In the genomic region with DNA sequence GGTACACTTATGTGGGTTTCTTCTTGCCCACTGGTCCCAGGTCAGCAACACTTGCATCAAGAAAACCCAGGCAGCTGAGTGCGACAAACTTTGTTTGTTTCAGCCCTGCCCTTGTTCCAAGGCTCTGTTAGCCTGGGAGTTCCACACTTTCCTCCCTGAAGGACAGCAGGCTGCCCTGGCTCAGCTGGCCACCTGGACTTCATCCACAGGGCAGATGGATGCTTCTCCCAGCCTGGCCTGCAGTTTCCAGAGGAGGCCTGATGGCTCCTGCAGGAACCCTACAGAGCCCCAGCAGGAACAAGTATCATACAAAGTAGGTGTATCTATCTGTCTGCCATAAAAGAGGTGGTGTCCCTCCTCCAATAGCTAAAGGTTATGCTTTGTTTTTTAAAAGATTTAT, we compare ENCODE assay signal across 26 mouse cellular contexts. TPM values are rescaled to one million over a fixed set of nuclear protein-coding genes. Genes with fewer than 3 reads are reported as not detected.
"Had no signal": no experiment of that assay in that cellular context is flagged by ENCODE, and none has a peak within 500 bp of the region (broad histone marks: within the 10 kb centered on the region; RNA-seq: fewer than 3 reads in every experiment).

No protein-coding gene starts in this region.

- H3K27me3 ChIP-seq: limb, embryonic 12.5 days; limb, embryonic 15.5 days; midbrain, embryonic 12.5 days; midbrain, embryonic 15.5 days; neural tube, embryonic 13.5 days; stomach, embryonic 15.5 days had no signal

- H3K4me3 ChIP-seq: layer of hippocampus, adult 2 months; limb, embryonic 12.5 days; limb, embryonic 15.5 days had no signal

- H3K9me3 ChIP-seq: limb, embryonic 12.5 days; limb, embryonic 15.5 days; midbrain, embryonic 12.5 days; midbrain, embryonic 15.5 days; neural tube, embryonic 13.5 days; stomach, embryonic 15.5 days had no signal

- DNase-seq: kidney, adult 2 months; kidney, postnatal 25 days; layer of hippocampus, adult 9-11 months; liver, postnatal 0 days; lung, embryonic 14.5 days; retina, postnatal 1 day; right cerebral cortex, postnatal 25 days; spleen, adult 18-20 months; thymus, postnatal 25 days had no signal

- H3K27ac ChIP-seq: kidney, postnatal 0 days; layer of hippocampus, adult 2 months; limb, embryonic 12.5 days; limb, embryonic 15.5 days; liver, embryonic 14.5 days; macrophage; midbrain, embryonic 12.5 days; midbrain, embryonic 15.5 days; neural tube, embryonic 13.5 days; stomach, embryonic 15.5 days had no signal

- ATAC-seq: liver, postnatal 0 days; lung, postnatal 0 days; midbrain, embryonic 15.5 days had no signal

- H3K9ac ChIP-seq: limb, embryonic 12.5 days; limb, embryonic 15.5 days; liver, embryonic 14.5 days; liver, postnatal 0 days; lung, embryonic 14.5 days; midbrain, embryonic 12.5 days; midbrain, embryonic 15.5 days; neural tube, embryonic 13.5 days; stomach, embryonic 15.5 days had no signal

- H3K4me2 ChIP-seq: limb, embryonic 15.5 days; lung, embryonic 14.5 days had no signal

RNA-seq across cellular contexts. Expression of gene Snai3, which starts 19.2 kb away (rescaled TPM):
- total RNA-seq: layer of hippocampus, adult 2 months; layer of hippocampus, postnatal 25 days had no signal
- polyA plus RNA-seq: macrophage; midbrain, embryonic 12.5 days; midbrain, embryonic 15.5 days had no signal

RNA-seq across cellular contexts. Expression of gene Il17c, which starts 19.5 kb away (rescaled TPM):
- total RNA-seq: layer of hippocampus, adult 2 months; layer of hippocampus, postnatal 25 days; left cerebral cortex, adult 18-20 months; left cerebral cortex, postnatal 25 days; neutrophil, adult 5-6 weeks had no signal
- polyA plus RNA-seq: kidney, embryonic 14.5 days; kidney, postnatal 0 days; limb, embryonic 12.5 days; liver, embryonic 11.5 days; liver, embryonic 14.5 days; liver, postnatal 0 days; lung, embryonic 14.5 days; lung, postnatal 0 days; macrophage; midbrain, embryonic 12.5 days; midbrain, embryonic 15.5 days; neural tube, embryonic 13.5 days; stomach, embryonic 15.5 days had no signal
